Mouse (Mus musculus) intestine, embryonic 15.5 days (tissue): ENCODE data around the gene Kdm4b. TPM values are rescaled to one million over a fixed set of nuclear protein-coding genes. Genes with fewer than 3 reads are reported as not detected.

ENCODE experiments used
- ATAC-seq: fragments of 200-750 bp; cut with Nextera tagmentation; 2 replicates; pipeline ENCODE4 v1.8.0; 2017; ENCODE audit warnings: moderate TSS enrichment, moderate library complexity
- H3K27ac ChIP-seq: fragments of 300-500 bp; sonication (generic); 2 replicates; pipeline ENCODE4 v1.5.1; 2015; ENCODE audit warnings: mild to moderate bottlenecking, inconsistent platforms
- H3K27me3 ChIP-seq: fragments of 300-500 bp; sonication (generic); replicated peaks from 2 replicates; pipeline ENCODE4 v1.6.1; 2015; ENCODE audit warnings: inconsistent platforms
- H3K36me3 ChIP-seq: fragments of 300-500 bp; sonication (generic); 2 replicates; pipeline ENCODE4 v1.6.1; 2015; ENCODE audit warnings: inconsistent platforms
- H3K4me1 ChIP-seq: fragments of 300-500 bp; sonication (generic); replicated peaks from 2 replicates; pipeline ENCODE4 v1.6.1; 2015; ENCODE audit warnings: inconsistent platforms
- H3K4me2 ChIP-seq: fragments of 300-500 bp; sonication (generic); replicated peaks from 2 replicates; pipeline ENCODE4 v1.6.1; 2015; ENCODE audit warnings: mild to moderate bottlenecking, inconsistent platforms
- H3K4me3 ChIP-seq: fragments of 300-500 bp; sonication (generic); replicated peaks from 2 replicates; pipeline ENCODE4 v1.5.1; 2015; ENCODE audit warnings: inconsistent platforms
- H3K9ac ChIP-seq: fragments of 300-500 bp; sonication (generic); 2 replicates; pipeline ENCODE4 v1.6.1; 2015; ENCODE audit warnings: inconsistent platforms
- H3K9me3 ChIP-seq: fragments of 300-500 bp; sonication (generic); 2 replicates; pipeline ENCODE4 v1.6.1; 2016; ENCODE audit warnings: inconsistent platforms
- WGBS: fragments of 180-500 bp; shearing (Covaris S2); methylation state at CpG from one replicate; pipeline ENCODE4 v1.1.7; 2015; 5-methylcytosine and 5-hydroxymethylcytosine counted together
- polyA plus RNA-seq: library from polyadenylated mRNA; unstranded; fragments of >200 nt; fragmentation: Nextera tagmentation; extraction: Ambion mirVana; gene quantifications from 2 replicates; pipeline ENCODE4 v1.2.1, GENCODE M21; 2015

Kdm4b gene
- polyA plus RNA-seq, 1 experiment from 2014 or later = 25.1 TPM

- Histone ChIP-seq H3K27ac (no peak overlapping the region), H3K4me2 (no peak overlapping the region), H3K4me3 (no peak overlapping the region), H3K4me1 (peaks cover 24% of the 10 kb centered on the region), H3K36me3 (no peaks in the 10 kb centered on the region), H3K27me3 (no peaks in the 10 kb centered on the region), H3K9ac (no peak overlapping the region), H3K9me3 (no peaks in the 10 kb centered on the region)
- ATAC-seq = no peak
Observed at GRCm38 (mm10) chr17:56331256-56331655, 5.4 kb downstream of the Kdm4b start.

- 42% methylated on average over 8 of the region's 8 CpGs for WGBS
- H3K36me3 ChIP-seq = no peaks in the 10 kb centered on the region
- no peak for ATAC-seq
- no peaks in the 10 kb centered on the region for H3K27me3 ChIP-seq
- no peak overlapping the region for H3K9ac ChIP-seq
- no peak overlapping the region for H3K4me3 ChIP-seq
- H3K27ac ChIP-seq = no peak overlapping the region
- peaks cover 18% of the 10 kb centered on the region for H3K4me1 ChIP-seq
- no peak overlapping the region for H3K4me2 ChIP-seq
- no peaks in the 10 kb centered on the region for H3K9me3 ChIP-seq
Observed at GRCm38 (mm10) chr17:56332987-56333386, 7.1 kb downstream of the Kdm4b start.

GRCm38 (mm10) chr17:56337190-56337589 is 11.3 kb downstream of the Kdm4b start:
- WGBS = 49% methylated on average over 4 of the region's 4 CpGs
- H3K9ac ChIP-seq = no peak overlapping the region
- no peak overlapping the region for H3K27ac ChIP-seq
- no peaks in the 10 kb centered on the region for H3K36me3 ChIP-seq
- H3K4me3 ChIP-seq = no peak overlapping the region
- ATAC-seq = no peak
- no peaks in the 10 kb centered on the region for H3K27me3 ChIP-seq
- H3K4me2 ChIP-seq = no peak overlapping the region
- H3K9me3 ChIP-seq = no peaks in the 10 kb centered on the region
- H3K4me1 ChIP-seq = peaks cover 8% of the 10 kb centered on the region; the same call in 1 of the 2 replicates

GRCm38 (mm10) chr17:56337791-56338190 is 11.9 kb downstream of the Kdm4b start:
- 93% methylated on average over 6 of the region's 6 CpGs for WGBS

GRCm38 (mm10) chr17:56338909-56339308 is 13.0 kb downstream of the Kdm4b start:
- H3K9ac ChIP-seq = no peak overlapping the region
- WGBS = 55% methylated on average over 4 of the region's 4 CpGs
- peaks cover 8% of the 10 kb centered on the region; the same call in 1 of the 2 replicates for H3K4me1 ChIP-seq
- no peaks in the 10 kb centered on the region for H3K27me3 ChIP-seq
- no peaks in the 10 kb centered on the region for H3K36me3 ChIP-seq
- no peak overlapping the region for H3K27ac ChIP-seq
- H3K9me3 ChIP-seq = no peaks in the 10 kb centered on the region
- ATAC-seq = no peak
- H3K4me2 ChIP-seq = no peak overlapping the region
- H3K4me3 ChIP-seq = no peak overlapping the region

More at GRCm38 (mm10) chr17:56337791-56338190, 11.9 kb downstream of the Kdm4b start:
- Histone ChIP-seq H3K9ac (no peak overlapping the region), H3K4me2 (no peak overlapping the region), H3K27me3 (no peaks in the 10 kb centered on the region), H3K27ac (no peak overlapping the region), H3K4me3 (no peak overlapping the region), H3K4me1 (peaks cover 8% of the 10 kb centered on the region; the same call in 1 of the 2 replicates), H3K9me3 (no peaks in the 10 kb centered on the region), H3K36me3 (no peaks in the 10 kb centered on the region)
- no peak for ATAC-seq

GRCm38 (mm10) chr17:56340717-56341116 is 14.9 kb downstream of the Kdm4b start:
- Histone ChIP-seq H3K4me2 (no peak overlapping the region), H3K36me3 (no peaks in the 10 kb centered on the region), H3K4me1 (peaks cover 8% of the 10 kb centered on the region; the same call in 1 of the 2 replicates), H3K4me3 (no peak overlapping the region), H3K27me3 (no peaks in the 10 kb centered on the region), H3K27ac (no peak overlapping the region), H3K9ac (no peak overlapping the region), H3K9me3 (no peaks in the 10 kb centered on the region)
- no peak for ATAC-seq

- Histone ChIP-seq H3K9me3 (no peaks in the 10 kb centered on the region), H3K36me3 (no peaks in the 10 kb centered on the region), H3K4me3 (no peak overlapping the region), H3K9ac (no peak overlapping the region), H3K27ac (no peak overlapping the region), H3K27me3 (no peaks in the 10 kb centered on the region), H3K4me2 (no peak overlapping the region), H3K4me1 (no peaks in the 10 kb centered on the region)
- no peak for ATAC-seq
- 75% methylated on average over 3 of the region's 3 CpGs for WGBS
Observed at GRCm38 (mm10) chr17:56343466-56343865, 17.6 kb downstream of the Kdm4b start.

- 76% methylated on average over 2 of the region's 2 CpGs for WGBS
- Histone ChIP-seq H3K36me3 (peaks cover 3% of the 10 kb centered on the region; the same call in 1 of the 2 replicates), H3K4me1 (peaks cover 7% of the 10 kb centered on the region; the same call in 1 of the 2 replicates), H3K4me3 (no peak overlapping the region), H3K9me3 (no peaks in the 10 kb centered on the region), H3K27ac (no peak overlapping the region), H3K4me2 (no peak overlapping the region), H3K27me3 (no peaks in the 10 kb centered on the region), H3K9ac (no peak overlapping the region)
- no peak for ATAC-seq
Observed at GRCm38 (mm10) chr17:56345364-56345763, 19.5 kb downstream of the Kdm4b start.

GRCm38 (mm10) chr17:56348128-56348527 is 22.3 kb downstream of the Kdm4b start:
- no peaks in the 10 kb centered on the region for H3K27me3 ChIP-seq
- H3K9me3 ChIP-seq = no peaks in the 10 kb centered on the region
- H3K9ac ChIP-seq = no peak overlapping the region
- ATAC-seq = no peak
- H3K4me2 ChIP-seq = no peak overlapping the region
- no peak overlapping the region for H3K4me3 ChIP-seq
- WGBS = 74% methylated on average over 4 of the region's 4 CpGs
- H3K4me1 ChIP-seq = peaks cover 8% of the 10 kb centered on the region; the same call in 1 of the 2 replicates
- peaks cover 16% of the 10 kb centered on the region for H3K36me3 ChIP-seq
- H3K27ac ChIP-seq = no peak overlapping the region

- no peaks in the 10 kb centered on the region for H3K27me3 ChIP-seq
- no peak overlapping the region for H3K4me2 ChIP-seq
- no peak for ATAC-seq
- H3K9ac ChIP-seq = no peak overlapping the region
- H3K4me1 ChIP-seq = peaks cover 8% of the 10 kb centered on the region; the same call in 1 of the 2 replicates
- no peaks in the 10 kb centered on the region for H3K9me3 ChIP-seq
- H3K36me3 ChIP-seq = peaks cover 21% of the 10 kb centered on the region
- H3K27ac ChIP-seq = no peak overlapping the region
- no peak overlapping the region for H3K4me3 ChIP-seq
Observed at GRCm38 (mm10) chr17:56348586-56348985, 22.7 kb downstream of the Kdm4b start.

- Histone ChIP-seq H3K27ac (no peak overlapping the region), H3K9me3 (no peaks in the 10 kb centered on the region), H3K27me3 (no peaks in the 10 kb centered on the region), H3K4me2 (no peak overlapping the region), H3K4me1 (peaks cover 8% of the 10 kb centered on the region; the same call in 1 of the 2 replicates), H3K36me3 (peaks cover 24% of the 10 kb centered on the region), H3K9ac (no peak overlapping the region), H3K4me3 (no peak overlapping the region)
- peak; percentile 58 for ATAC-seq
- WGBS = 26% methylated on average over 2 of the region's 2 CpGs
Observed at GRCm38 (mm10) chr17:56350694-56351093, 24.8 kb downstream of the Kdm4b start.

- Histone ChIP-seq H3K36me3 (peaks cover 22% of the 10 kb centered on the region), H3K4me1 (no peaks in the 10 kb centered on the region), H3K9ac (no peak overlapping the region), H3K27ac (no peak overlapping the region), H3K27me3 (no peaks in the 10 kb centered on the region), H3K4me3 (no peak overlapping the region), H3K4me2 (no peak overlapping the region), H3K9me3 (no peaks in the 10 kb centered on the region)
- ATAC-seq = peak; percentile 79
- WGBS = 67% methylated on average over 9 of the region's 9 CpGs
Observed at GRCm38 (mm10) chr17:56356921-56357885, 31.3 kb downstream of the Kdm4b start.
